Mouse (Mus musculus) kidney, adult 2 months (tissue): ENCODE measurements around the gene Minar1.

ENCODE experiments used
- CTCF ChIP-seq: fragments of 200-500 bp; conservative IDR thresholded peaks from 2 replicates; pipeline ENCODE4 v1.5.1; 2011; ENCODE audit warnings: low read depth, mild to moderate bottlenecking, control low read depth, low read length, moderate library complexity, mixed read lengths; ENCODE audit not compliant: insufficient read depth, insufficient read length
- POLR2A ChIP-seq: fragments of 200-500 bp; IDR thresholded peaks from one replicate; pipeline ENCODE4 v1.6.1; 2011; ENCODE audit warnings: low read depth, low read length, control low read depth

GRCm38 (mm10) chr9:89601891-89602290, 21.0 kb downstream of the Minar1 start:
- no peak for TF ChIP-seq POLR2A
- TF ChIP-seq CTCF, result no peak
